Mouse (Mus musculus) embryonic facial prominence, embryonic 12.5 days (tissue): Measurements from ENCODE around the gene Zfyve28. TPM values are rescaled to one million over a fixed set of nuclear protein-coding genes. Genes with fewer than 3 reads are reported as not detected.

ENCODE experiments used
- ATAC-seq: fragments of 200-750 bp; cut with Nextera tagmentation; 2 replicates; pipeline ENCODE4 v1.8.0; 2017; ENCODE audit not compliant: insufficient number of reproducible peaks, insufficient read depth, low FRiP score, low TSS enrichment
- H3K27ac ChIP-seq: fragments of 300-500 bp; sonication (generic); 2 replicates; pipeline ENCODE4 v1.5.1; 2016; ENCODE audit warnings: mild to moderate bottlenecking
- H3K27me3 ChIP-seq: fragments of 300-500 bp; sonication (generic); 2 replicates; pipeline ENCODE4 v1.6.1; 2016; ENCODE audit warnings: mild to moderate bottlenecking, moderate library complexity
- H3K36me3 ChIP-seq: fragments of 300-500 bp; sonication (generic); 2 replicates; pipeline ENCODE4 v1.6.1; 2016; ENCODE audit warnings: mild to moderate bottlenecking
- H3K4me1 ChIP-seq: fragments of 300-500 bp; sonication (generic); 2 replicates; pipeline ENCODE4 v1.6.1; 2016
- H3K4me2 ChIP-seq: fragments of 300-500 bp; sonication (generic); replicated peaks from 2 replicates; pipeline ENCODE4 v1.6.1; 2016; ENCODE audit warnings: mild to moderate bottlenecking, moderate library complexity
- H3K4me3 ChIP-seq: fragments of 300-500 bp; sonication (generic); 2 replicates; pipeline ENCODE4 v1.5.1; 2016; ENCODE audit warnings: mild to moderate bottlenecking
- H3K9ac ChIP-seq: fragments of 300-500 bp; sonication (generic); 2 replicates; pipeline ENCODE4 v1.6.1; 2016; ENCODE audit warnings: mild to moderate bottlenecking, moderate library complexity
- H3K9me3 ChIP-seq: fragments of 300-500 bp; sonication (generic); 2 replicates; pipeline ENCODE4 v1.6.1; 2016; ENCODE audit warnings: mild to moderate bottlenecking, moderate library complexity
- WGBS: fragments of 180-500 bp; shearing (Covaris S2); methylation state at CpG from one replicate; pipeline ENCODE4 v1.1.7; 2016; 5-methylcytosine and 5-hydroxymethylcytosine counted together
- polyA plus RNA-seq: library from polyadenylated mRNA; unstranded; fragments of >200 nt; fragmentation: Nextera tagmentation; extraction: Ambion mirVana; gene quantifications from 2 replicates; pipeline ENCODE4 v1.2.1, GENCODE M21; 2016

Gene Zfyve28
- polyA plus RNA-seq, 1 experiment from 2014 or later = 1.5 TPM

GRCm38 (mm10) chr5:34169954-34170353 is 118.3 kb downstream of the Zfyve28 start:
- WGBS = 82% methylated on average over 3 of the region's 3 CpGs
- peaks cover 22% of the 10 kb centered on the region for H3K36me3 ChIP-seq
- no peaks in the 10 kb centered on the region for H3K27me3 ChIP-seq
- no peak for ATAC-seq
- no peaks in the 10 kb centered on the region for H3K9me3 ChIP-seq
- peak overlapping the region; percentile 60 for H3K4me2 ChIP-seq
- H3K27ac ChIP-seq = peak overlapping the region; percentile 87
- H3K4me3 ChIP-seq = peak overlapping the region; percentile 74
- peak overlapping the region; percentile 40 for H3K9ac ChIP-seq
- H3K4me1 ChIP-seq = peaks cover 11% of the 10 kb centered on the region; the same call in 1 of the 2 replicates

GRCm38 (mm10) chr5:34168950-34169891 is 119.0 kb downstream of the Zfyve28 start, which contains the start of the genes Poln and Haus3:
Gene Poln (minus strand): TSS chr5:34169448.
Gene Haus3 (minus strand): TSS chr5:34169527.
- WGBS = under 1% methylated on average over 57 of the region's 57 CpGs
- peak; percentile 99 for ATAC-seq

GRCm38 (mm10) chr5:34167857-34168256 is 120.4 kb downstream of the Zfyve28 start:
- H3K4me2 ChIP-seq = peak overlapping the region; percentile 33

More at GRCm38 (mm10) chr5:34168950-34169891, 119.0 kb downstream of the Zfyve28 start, which contains the start of the genes Poln and Haus3:
- peak within 1 kb of the TSS; percentile 74 for H3K4me3 ChIP-seq
- peak within 1 kb of the TSS; percentile 60 for H3K4me2 ChIP-seq
- peaks cover 15% of the 10 kb centered on the region for H3K36me3 ChIP-seq
- H3K9me3 ChIP-seq = no peaks in the 10 kb centered on the region
- H3K27ac ChIP-seq = peak within 1 kb of the TSS; percentile 87
- H3K4me1 ChIP-seq = peaks cover 17% of the 10 kb centered on the region; the same call in 1 of the 2 replicates
- H3K9ac ChIP-seq = peak within 1 kb of the TSS; percentile 84
- no peaks in the 10 kb centered on the region for H3K27me3 ChIP-seq

GRCm38 (mm10) chr5:34165793-34166192 is 122.5 kb downstream of the Zfyve28 start:
- H3K4me1 ChIP-seq = peaks cover 17% of the 10 kb centered on the region; the same call in 1 of the 2 replicates
- no peak overlapping the region for H3K9ac ChIP-seq
- ATAC-seq = no peak
- H3K27me3 ChIP-seq = no peaks in the 10 kb centered on the region
- H3K4me3 ChIP-seq = no peak overlapping the region
- H3K4me2 ChIP-seq = no peak overlapping the region
- H3K36me3 ChIP-seq = peaks cover 8% of the 10 kb centered on the region; the same call in 1 of the 2 replicates
- no peaks in the 10 kb centered on the region for H3K9me3 ChIP-seq
- WGBS = 88% methylated on average over 4 of the region's 4 CpGs
- H3K27ac ChIP-seq = no peak overlapping the region

More at GRCm38 (mm10) chr5:34167857-34168256, 120.4 kb downstream of the Zfyve28 start:
- Histone ChIP-seq H3K9ac (no peak overlapping the region), H3K27me3 (no peaks in the 10 kb centered on the region), H3K9me3 (no peaks in the 10 kb centered on the region), H3K27ac (no peak overlapping the region), H3K36me3 (peaks cover 6% of the 10 kb centered on the region; the same call in 1 of the 2 replicates), H3K4me3 (no peak overlapping the region), H3K4me1 (peaks cover 17% of the 10 kb centered on the region; the same call in 1 of the 2 replicates)
- no peak for ATAC-seq
- WGBS = 81% methylated on average over 4 of the region's 4 CpGs

GRCm38 (mm10) chr5:34148476-34148875 is 139.8 kb downstream of the Zfyve28 start:
- Histone ChIP-seq H3K4me1 (no peaks in the 10 kb centered on the region), H3K4me2 (no peak overlapping the region), H3K4me3 (no peak overlapping the region), H3K36me3 (peaks cover 3% of the 10 kb centered on the region), H3K27me3 (no peaks in the 10 kb centered on the region), H3K9ac (no peak overlapping the region), H3K27ac (no peak overlapping the region), H3K9me3 (no peaks in the 10 kb centered on the region)
- ATAC-seq = no peak

GRCm38 (mm10) chr5:34147554-34147953 is 140.7 kb downstream of the Zfyve28 start:
- no peak overlapping the region for H3K27ac ChIP-seq
- no peaks in the 10 kb centered on the region for H3K4me1 ChIP-seq
- no peaks in the 10 kb centered on the region for H3K9me3 ChIP-seq
- H3K27me3 ChIP-seq = no peaks in the 10 kb centered on the region
- H3K4me2 ChIP-seq = no peak overlapping the region
- WGBS = 87% methylated on average over 3 of the region's 3 CpGs
- no peak overlapping the region for H3K4me3 ChIP-seq
- H3K9ac ChIP-seq = no peak overlapping the region
- H3K36me3 ChIP-seq = no peaks in the 10 kb centered on the region
- no peak for ATAC-seq

Other genes with a start within 250 kb of the Zfyve28 start
- gene Poln, start 119.0 kb downstream of the Zfyve28 start, polyA plus RNA-seq = 0.64 and 1.2 TPM in 2 replicates
- 39.2 and 45.1 TPM in 2 replicates for gene Haus3, start 118.9 kb downstream of the Zfyve28 start, polyA plus RNA-seq
- 39.8 and 41.8 TPM in 2 replicates for gene Mxd4, start 100.7 kb downstream of the Zfyve28 start, polyA plus RNA-seq
- gene Cfap99, start 151 bp upstream of the Zfyve28 start, polyA plus RNA-seq = not detected in 2 replicates
- 170 and 179 TPM in 2 replicates for gene Rnf4, start 47.8 kb upstream of the Zfyve28 start, polyA plus RNA-seq
- 15.8 and 15.9 TPM in 2 replicates for gene Fam193a, start 81.5 kb upstream of the Zfyve28 start, polyA plus RNA-seq
- 12.0 and 12.6 TPM in 2 replicates for gene Tnip2, start 225.5 kb upstream of the Zfyve28 start, polyA plus RNA-seq
- gene Sh3bp2, start 237.4 kb upstream of the Zfyve28 start, polyA plus RNA-seq = 12.9 and 20.6 TPM in 2 replicates